Mouse (Mus musculus) embryonic facial prominence, embryonic 15.5 days (tissue): ENCODE results near the gene Pip4k2a. TPM values are rescaled to one million over a fixed set of nuclear protein-coding genes. Genes with fewer than 3 reads are reported as not detected.

ENCODE experiments used
- ATAC-seq: fragments of 200-750 bp; cut with Nextera tagmentation; 2 replicates; pipeline ENCODE4 v1.8.0; 2017; ENCODE audit warnings: low read depth, moderate TSS enrichment; ENCODE audit not compliant: insufficient number of reproducible peaks, low FRiP score, low TSS enrichment
- H3K27ac ChIP-seq: fragments of 300-500 bp; sonication (generic); replicated peaks from 2 replicates; pipeline ENCODE4 v1.5.1; 2015; ENCODE audit warnings: mild to moderate bottlenecking, inconsistent platforms
- H3K27me3 ChIP-seq: fragments of 300-500 bp; sonication (generic); 2 replicates; pipeline ENCODE4 v1.6.1; 2015; ENCODE audit warnings: inconsistent platforms
- H3K36me3 ChIP-seq: fragments of 300-500 bp; sonication (generic); 2 replicates; pipeline ENCODE4 v1.6.1; 2015; ENCODE audit warnings: mild to moderate bottlenecking, inconsistent platforms
- H3K4me1 ChIP-seq: fragments of 300-500 bp; sonication (generic); 2 replicates; pipeline ENCODE4 v1.6.1; 2015; ENCODE audit warnings: inconsistent platforms
- H3K4me2 ChIP-seq: fragments of 300-500 bp; sonication (generic); replicated peaks from 2 replicates; pipeline ENCODE4 v1.6.1; 2015; ENCODE audit warnings: mild to moderate bottlenecking, inconsistent platforms
- H3K4me3 ChIP-seq: fragments of 300-500 bp; sonication (generic); replicated peaks from 2 replicates; pipeline ENCODE4 v1.5.1; 2015; ENCODE audit warnings: mild to moderate bottlenecking, inconsistent platforms
- H3K9ac ChIP-seq: fragments of 300-500 bp; sonication (generic); 2 replicates; pipeline ENCODE4 v1.6.1; 2015; ENCODE audit warnings: inconsistent platforms
- H3K9me3 ChIP-seq: fragments of 300-500 bp; sonication (generic); replicated peaks from 2 replicates; pipeline ENCODE4 v1.6.1; 2016; ENCODE audit warnings: inconsistent platforms
- WGBS: fragments of 180-500 bp; shearing (Covaris S2); methylation state at CpG from one replicate; pipeline ENCODE4 v1.1.7; 2015; 5-methylcytosine and 5-hydroxymethylcytosine counted together
- polyA plus RNA-seq: library from polyadenylated mRNA; unstranded; fragments of >200 nt; fragmentation: Nextera tagmentation; extraction: Ambion mirVana; gene quantifications from 2 replicates; pipeline ENCODE4 v1.2.1, GENCODE M21; 2015

Gene Pip4k2a
- polyA plus RNA-seq, 1 experiment from 2014 or later = 10.8 TPM

DNA sequence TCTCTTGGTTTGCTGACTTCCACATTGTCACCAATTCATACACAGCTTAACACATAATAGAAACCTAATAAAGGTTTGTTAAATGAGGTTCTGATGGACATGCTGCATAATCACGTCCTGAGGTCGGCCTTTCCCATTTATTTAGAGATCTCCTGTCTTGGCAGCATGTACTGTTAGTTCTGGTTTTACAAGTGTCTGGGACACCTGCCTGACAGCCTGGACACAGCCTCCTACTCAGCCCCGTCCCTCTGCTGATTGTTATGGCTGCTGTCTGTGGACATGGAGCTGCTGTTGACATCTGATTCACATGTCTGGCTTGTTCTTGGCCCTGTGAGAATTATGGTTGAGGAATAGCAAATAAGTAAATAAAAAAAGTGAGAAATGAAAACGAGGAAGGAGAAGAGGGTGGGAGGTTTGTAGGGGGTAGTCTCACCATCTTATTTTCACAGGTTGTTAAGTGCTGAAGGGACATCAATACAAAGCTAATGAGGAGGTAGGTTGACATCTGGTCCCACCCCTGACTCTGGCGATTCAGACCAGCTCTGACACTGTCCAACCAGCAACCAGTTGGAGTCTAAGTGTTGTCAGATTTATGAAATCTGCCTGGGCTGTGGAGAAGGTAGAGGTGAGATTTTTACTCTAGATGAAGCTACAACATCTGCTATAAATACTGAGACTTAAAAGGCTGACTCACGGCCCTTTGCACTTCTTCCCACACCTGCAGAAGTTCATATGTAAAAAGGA lies 166.7 kb downstream of the Pip4k2a start:
- no peak overlapping the region for H3K4me3 ChIP-seq
- ATAC-seq = no peak
- H3K4me2 ChIP-seq = no peak overlapping the region
- WGBS = 72% methylated on average over 6 of the region's 6 CpGs
- no peaks in the 10 kb centered on the region for H3K9me3 ChIP-seq
- H3K4me1 ChIP-seq = no peaks in the 10 kb centered on the region
- H3K27me3 ChIP-seq = no peaks in the 10 kb centered on the region
- no peak overlapping the region for H3K27ac ChIP-seq
- no peaks in the 10 kb centered on the region for H3K36me3 ChIP-seq
- no peak overlapping the region for H3K9ac ChIP-seq

DNA sequence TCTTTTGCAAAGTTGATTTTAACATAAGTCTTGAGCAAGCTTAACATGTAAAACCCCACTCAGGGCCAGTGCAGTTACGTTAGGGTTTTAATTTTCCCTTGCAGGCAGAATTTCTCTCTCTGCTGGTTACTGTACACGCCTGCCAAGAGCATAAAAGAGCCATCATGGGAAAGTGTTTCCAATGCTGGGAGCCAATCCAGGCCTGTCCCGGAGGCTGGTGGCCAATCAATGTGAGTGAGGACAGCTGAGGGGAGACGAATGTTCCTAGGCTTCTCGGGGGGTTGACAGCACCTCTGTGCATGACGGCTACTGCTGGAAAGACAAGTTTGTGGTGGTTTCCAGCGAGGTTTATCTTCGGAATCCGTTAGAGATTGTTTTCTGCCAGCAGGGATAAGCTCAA lies 175.2 kb downstream of the Pip4k2a start:
- ATAC-seq = no peak
- Histone ChIP-seq H3K27me3 (no peaks in the 10 kb centered on the region), H3K36me3 (no peaks in the 10 kb centered on the region), H3K9ac (no peak overlapping the region), H3K9me3 (no peaks in the 10 kb centered on the region), H3K4me2 (no peak overlapping the region), H3K4me3 (no peak overlapping the region), H3K4me1 (peaks cover 17% of the 10 kb centered on the region), H3K27ac (no peak overlapping the region)
- 28% methylated on average over 9 of the region's 9 CpGs for WGBS

DNA sequence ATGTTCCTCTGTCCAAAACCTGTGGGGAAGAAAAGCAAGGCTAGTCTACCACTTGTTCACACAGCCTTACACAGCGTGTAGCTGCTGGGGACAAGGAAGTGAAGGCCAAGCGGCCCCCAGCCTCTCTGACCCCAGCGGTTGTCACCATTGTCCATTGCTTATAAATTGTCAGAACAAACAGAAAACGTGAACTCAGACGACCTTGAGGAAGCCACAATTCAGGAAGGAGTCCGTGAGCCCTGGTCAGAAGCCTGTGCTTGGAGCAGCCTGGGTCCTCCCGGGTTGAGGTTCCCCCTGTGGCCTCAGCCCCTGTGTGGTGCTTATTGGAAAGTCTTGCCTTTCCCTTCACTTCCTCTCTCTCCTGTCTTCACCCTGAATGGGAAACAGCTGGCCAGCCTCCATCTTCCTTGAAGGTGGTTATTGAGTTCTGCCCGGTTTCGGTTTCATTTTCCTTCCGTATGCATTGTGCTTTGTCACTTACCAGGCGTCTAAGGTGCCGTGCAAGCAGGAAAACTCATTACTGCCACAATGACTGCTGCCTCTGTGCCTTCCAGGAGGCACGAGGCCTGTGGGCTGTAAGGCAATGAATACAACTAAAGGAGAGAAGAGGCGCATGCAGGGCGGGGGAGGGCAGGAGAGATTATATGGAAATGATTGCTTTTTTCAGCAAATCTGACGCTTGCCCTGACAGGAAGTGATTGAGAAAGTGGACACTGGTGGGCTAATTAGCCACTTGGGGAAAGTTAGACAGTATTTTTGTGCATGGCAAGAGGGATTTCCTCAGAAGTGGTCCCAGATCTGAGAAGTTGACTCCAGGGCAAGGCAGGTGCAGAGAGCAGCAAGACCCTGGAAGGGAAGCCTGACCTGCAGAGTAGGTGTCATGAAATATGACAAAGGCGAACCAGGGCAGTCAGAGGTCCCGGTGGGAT lies 176.2 kb downstream of the Pip4k2a start:
- Histone ChIP-seq H3K4me1 (peaks cover 17% of the 10 kb centered on the region), H3K4me2 (peak overlapping the region; percentile 37), H3K9me3 (no peaks in the 10 kb centered on the region), H3K4me3 (peak overlapping the region; percentile 18), H3K27ac (no peak overlapping the region), H3K9ac (no peak overlapping the region), H3K27me3 (no peaks in the 10 kb centered on the region; the same call in 1 of the 2 replicates), H3K36me3 (no peaks in the 10 kb centered on the region)
- ATAC-seq = no peak
- whole genome bisulfite sequencing = 40% methylated on average over 18 of the region's 18 CpGs

DNA sequence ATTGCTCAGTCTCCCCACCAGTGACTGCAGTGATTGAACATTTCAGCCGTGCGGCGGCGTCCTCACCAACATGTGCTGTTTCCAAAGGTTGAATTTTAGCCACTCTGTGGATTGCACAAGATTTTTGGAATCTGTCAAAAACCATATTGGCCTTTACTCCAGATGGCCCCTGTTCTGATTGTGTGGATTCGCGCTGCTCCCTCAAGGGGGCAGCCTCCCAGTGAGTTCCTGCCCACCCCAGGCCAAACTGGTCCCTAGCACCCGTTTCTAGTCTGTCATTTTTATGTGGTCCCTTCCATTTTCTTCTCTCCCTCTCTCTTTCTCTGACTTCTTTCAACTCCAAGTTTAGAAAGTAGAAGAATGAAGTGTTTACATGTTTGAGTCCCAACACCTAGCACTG lies 178.4 kb downstream of the Pip4k2a start:
- no peaks in the 10 kb centered on the region for H3K9me3 ChIP-seq
- ATAC-seq = no peak
- H3K4me1 ChIP-seq = peaks cover 17% of the 10 kb centered on the region
- H3K9ac ChIP-seq = no peak overlapping the region
- H3K36me3 ChIP-seq = no peaks in the 10 kb centered on the region
- H3K4me2 ChIP-seq = no peak overlapping the region
- no peaks in the 10 kb centered on the region; the same call in 1 of the 2 replicates for H3K27me3 ChIP-seq
- no peak overlapping the region for H3K27ac ChIP-seq
- 74% methylated on average over 7 of the region's 7 CpGs for WGBS
- H3K4me3 ChIP-seq = no peak overlapping the region

DNA sequence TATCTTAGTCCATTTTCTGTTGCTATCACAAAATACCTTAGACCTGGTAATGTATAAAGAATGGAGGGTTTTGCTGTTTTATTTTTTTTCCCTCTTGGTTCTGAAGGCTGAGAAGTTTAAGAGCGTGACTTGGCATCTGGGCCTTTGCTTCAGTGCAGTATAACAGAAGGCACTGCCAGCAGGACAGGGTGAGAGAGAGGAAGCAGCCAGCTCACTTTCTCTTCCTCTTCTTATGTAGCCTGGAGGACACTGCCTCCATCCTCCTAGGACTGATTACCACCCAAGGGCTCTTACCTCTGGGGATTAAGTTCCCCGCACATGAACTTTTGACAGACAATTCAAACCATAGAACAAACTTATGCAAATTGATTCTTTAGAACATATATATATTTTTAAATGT lies 181.9 kb downstream of the Pip4k2a start:
- H3K27ac ChIP-seq = no peak overlapping the region
- no peak overlapping the region for H3K4me3 ChIP-seq
- ATAC-seq = no peak
- no peaks in the 10 kb centered on the region for H3K36me3 ChIP-seq
- WGBS = 78% methylated on average over 2 of the region's 2 CpGs
- no peaks in the 10 kb centered on the region for H3K4me1 ChIP-seq
- no peak overlapping the region for H3K9ac ChIP-seq
- no peaks in the 10 kb centered on the region for H3K9me3 ChIP-seq
- no peaks in the 10 kb centered on the region; the same call in 1 of the 2 replicates for H3K27me3 ChIP-seq
- no peak overlapping the region for H3K4me2 ChIP-seq

DNA sequence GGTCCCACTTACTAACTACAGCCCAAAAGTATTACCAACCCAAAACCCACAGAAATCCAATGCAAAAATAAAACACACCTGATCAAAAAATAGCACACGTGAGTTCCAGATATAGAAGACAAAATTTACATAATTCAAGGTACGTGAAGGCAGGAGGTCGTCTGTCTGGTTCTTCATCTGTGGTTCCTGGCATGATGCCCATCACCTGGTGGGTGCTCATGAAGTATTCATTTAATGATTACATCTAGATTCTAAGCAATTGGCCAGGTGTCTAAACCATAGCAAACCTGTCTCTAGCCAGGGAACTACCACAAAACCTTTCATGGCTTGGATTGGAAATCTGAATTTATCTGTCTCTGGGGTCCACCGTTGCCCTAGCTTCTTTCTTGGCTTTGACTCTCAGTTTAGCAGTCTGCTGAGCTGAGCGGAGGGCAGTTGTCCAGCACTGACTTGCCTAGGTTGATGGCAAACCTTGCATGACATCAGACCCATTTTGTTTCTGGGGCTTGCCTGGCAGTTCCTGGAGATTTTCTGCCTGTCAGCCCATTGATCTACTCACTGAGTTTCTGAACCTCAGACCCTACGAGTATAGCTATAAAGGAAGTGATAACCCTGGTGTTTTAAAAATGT lies 182.5 kb downstream of the Pip4k2a start:
- Histone ChIP-seq H3K4me2 (no peak overlapping the region), H3K27ac (no peak overlapping the region), H3K27me3 (no peaks in the 10 kb centered on the region; the same call in 1 of the 2 replicates), H3K9ac (no peak overlapping the region), H3K4me3 (no peak overlapping the region), H3K4me1 (no peaks in the 10 kb centered on the region), H3K9me3 (no peaks in the 10 kb centered on the region), H3K36me3 (no peaks in the 10 kb centered on the region)
- ATAC-seq = no peak
- WGBS = 64% methylated on average over 6 of the region's 6 CpGs

DNA sequence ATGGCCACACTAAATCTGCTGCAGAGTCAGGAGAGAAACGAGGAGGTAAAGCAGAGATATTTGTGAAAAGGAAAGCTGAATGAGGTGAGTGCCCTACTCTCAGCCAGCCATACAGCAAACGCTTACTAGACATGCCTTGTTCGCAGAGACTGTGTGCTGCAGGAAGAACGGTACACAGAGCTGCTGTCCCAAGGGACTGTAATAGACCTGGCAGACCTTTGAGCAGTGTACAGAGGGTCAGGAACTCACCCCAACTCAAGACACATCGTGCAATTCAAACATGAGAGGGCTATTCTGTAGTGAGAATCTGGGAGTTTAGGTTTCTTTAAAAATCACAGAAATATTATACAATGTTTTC lies 183.5 kb downstream of the Pip4k2a start:
- Histone ChIP-seq H3K9ac (no peak overlapping the region), H3K9me3 (no peaks in the 10 kb centered on the region), H3K27ac (no peak overlapping the region), H3K4me1 (no peaks in the 10 kb centered on the region), H3K4me2 (no peak overlapping the region), H3K27me3 (no peaks in the 10 kb centered on the region; the same call in 1 of the 2 replicates), H3K4me3 (no peak overlapping the region), H3K36me3 (no peaks in the 10 kb centered on the region)
- 27% methylated on average over 5 of the region's 5 CpGs for WGBS
- ATAC-seq = no peak

DNA sequence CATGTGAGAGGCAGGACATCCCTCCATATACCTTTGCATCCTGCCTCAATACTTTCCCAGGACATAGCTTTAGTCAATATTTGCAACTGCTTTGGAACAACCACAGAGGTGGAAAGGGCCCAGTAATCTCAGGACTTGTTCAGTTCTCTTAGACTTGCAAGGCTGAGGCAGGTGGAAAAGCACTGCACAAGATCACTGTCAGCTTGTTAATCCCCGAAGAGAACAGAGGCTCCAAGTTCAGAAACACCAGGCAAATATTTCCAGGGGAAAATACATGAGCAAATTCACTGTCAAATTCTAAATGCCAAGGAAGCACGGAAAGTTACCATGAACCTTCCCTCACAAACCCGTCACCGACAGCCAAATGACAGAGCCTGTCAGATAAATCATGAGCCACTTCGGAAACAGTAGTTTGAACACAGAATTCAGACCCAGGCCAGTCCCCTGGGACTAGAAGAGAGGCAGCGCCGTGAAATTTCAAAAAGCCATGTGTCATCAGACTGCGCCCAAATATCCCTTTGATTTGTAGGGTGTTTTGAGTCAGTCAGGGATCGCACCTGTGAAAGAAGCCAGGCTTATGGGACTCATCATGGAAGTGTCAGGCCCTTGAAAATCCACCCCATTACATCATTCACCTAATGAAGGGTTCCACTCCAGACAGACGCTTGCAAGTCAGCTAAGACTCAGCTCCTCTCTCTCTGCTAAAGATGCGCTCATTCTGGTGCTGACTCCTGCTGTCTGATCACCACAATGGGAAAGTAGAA lies 184.1 kb downstream of the Pip4k2a start:
- H3K27ac ChIP-seq = no peak overlapping the region
- no peak overlapping the region for H3K4me2 ChIP-seq
- no peak overlapping the region for H3K4me3 ChIP-seq
- ATAC-seq = no peak
- no peaks in the 10 kb centered on the region; the same call in 1 of the 2 replicates for H3K27me3 ChIP-seq
- no peaks in the 10 kb centered on the region for H3K4me1 ChIP-seq
- no peaks in the 10 kb centered on the region for H3K36me3 ChIP-seq
- 55% methylated on average over 11 of the region's 11 CpGs for WGBS
- H3K9me3 ChIP-seq = no peaks in the 10 kb centered on the region
- no peak overlapping the region for H3K9ac ChIP-seq

DNA sequence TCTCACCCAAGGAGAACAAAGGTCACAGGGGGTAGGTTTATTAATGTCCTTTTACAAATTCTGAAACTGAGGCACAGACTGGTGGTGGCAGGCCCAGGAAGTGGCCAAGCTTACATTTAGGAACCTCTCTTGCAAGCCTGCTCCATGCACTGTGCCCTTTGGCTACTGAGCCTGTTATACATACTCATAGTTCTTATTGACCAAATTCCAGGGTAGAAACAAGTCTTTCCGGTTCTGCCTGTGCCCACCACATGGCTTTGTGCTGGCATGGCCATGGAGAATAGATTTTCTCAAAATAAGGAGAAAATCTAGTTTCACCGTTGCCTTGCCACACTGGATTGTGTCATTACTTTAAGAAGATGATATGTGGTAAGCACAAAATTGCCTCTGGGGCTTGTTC lies 190.0 kb downstream of the Pip4k2a start:
- H3K27me3 ChIP-seq = 0 out of 2 replicates have a peak, but pooled peaks cover 2% of the 10 kb centered on the region
- 20% methylated on average over 2 of the region's 2 CpGs for WGBS
- ATAC-seq = no peak
- no peak overlapping the region for H3K4me2 ChIP-seq
- H3K36me3 ChIP-seq = no peaks in the 10 kb centered on the region
- H3K9me3 ChIP-seq = no peaks in the 10 kb centered on the region
- H3K4me1 ChIP-seq = no peaks in the 10 kb centered on the region
- H3K4me3 ChIP-seq = no peak overlapping the region
- H3K9ac ChIP-seq = no peak overlapping the region
- H3K27ac ChIP-seq = no peak overlapping the region

DNA sequence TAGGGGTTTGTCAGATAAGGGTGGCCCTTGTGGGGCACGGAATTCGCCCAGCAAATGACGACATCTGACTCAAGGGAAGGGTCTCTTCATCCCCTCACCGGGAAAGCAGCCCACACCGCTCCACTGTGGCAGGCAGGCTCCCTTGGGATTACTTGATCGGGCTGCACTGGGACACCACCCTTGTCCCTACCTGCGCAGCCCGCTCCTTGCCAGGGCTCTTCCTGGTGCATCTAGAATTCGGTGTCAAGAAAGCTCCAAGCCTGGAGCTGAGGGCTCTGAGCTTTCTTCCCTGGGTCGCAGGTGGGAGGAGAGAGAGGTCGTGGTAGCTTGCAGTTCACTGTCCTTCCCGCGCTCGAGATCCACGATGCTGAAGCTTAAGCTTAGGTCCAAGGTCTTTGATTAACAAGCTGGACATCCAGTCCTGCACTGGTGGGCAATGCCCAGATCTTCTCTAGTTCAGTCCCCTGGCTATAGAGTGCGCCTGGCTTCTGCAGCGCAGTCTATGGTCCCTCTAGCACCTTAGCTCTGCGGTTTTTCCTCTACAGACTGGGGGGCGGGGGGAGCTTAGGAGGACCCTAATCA lies 196.6 kb downstream of the Pip4k2a start:
- H3K9ac ChIP-seq = no peak overlapping the region
- no peaks in the 10 kb centered on the region for H3K36me3 ChIP-seq
- H3K27me3 ChIP-seq = peaks cover 52% of the 10 kb centered on the region
- ATAC-seq = no peak
- peak overlapping the region; percentile 82 for H3K4me2 ChIP-seq
- peaks cover 20% of the 10 kb centered on the region for H3K4me1 ChIP-seq
- H3K9me3 ChIP-seq = no peaks in the 10 kb centered on the region
- H3K4me3 ChIP-seq = peak overlapping the region; percentile 45; the same call in 1 of the 2 replicates
- no peak overlapping the region for H3K27ac ChIP-seq
- 8% methylated on average over 19 of the region's 19 CpGs for WGBS
